Mouse (Mus musculus) forebrain, embryonic 11.5 days (tissue): Measurements from ENCODE around the gene Htra1. TPM values are rescaled to one million over a fixed set of nuclear protein-coding genes. Genes with fewer than 3 reads are reported as not detected.

Source experiments
- ATAC-seq: fragments of 200-750 bp; cut with Nextera tagmentation; replicated peaks from 2 replicates; pipeline ENCODE4 v1.8.0; 2017; ENCODE audit warnings: moderate TSS enrichment; ENCODE audit not compliant: low FRiP score
- DNase-seq: peaks from one replicate; pipeline ENCODE4 v3.0.0-alpha.2; 2017; ENCODE audit warnings: low spot score
- H3K27ac ChIP-seq: fragments of 300-500 bp; sonication (generic); 2 replicates; pipeline ENCODE4 v1.5.1; 2014; ENCODE audit warnings: low read depth, low read length
- H3K27me3 ChIP-seq: fragments of 300-500 bp; sonication (generic); 2 replicates; pipeline ENCODE4 v1.6.1; 2014; ENCODE audit warnings: mild to moderate bottlenecking, low read length, mixed read lengths; ENCODE audit not compliant: control insufficient read depth, insufficient read depth
- H3K36me3 ChIP-seq: fragments of 300-500 bp; sonication (generic); 2 replicates; pipeline ENCODE4 v1.6.1; 2014; ENCODE audit warnings: mild to moderate bottlenecking, low read length, moderate library complexity, mixed read lengths; ENCODE audit not compliant: control insufficient read depth, insufficient read depth
- H3K4me1 ChIP-seq: fragments of 300-500 bp; sonication (generic); replicated peaks from 2 replicates; pipeline ENCODE4 v1.6.1; 2014; ENCODE audit warnings: low read length, mixed read lengths; ENCODE audit not compliant: control insufficient read depth, insufficient read depth
- H3K4me2 ChIP-seq: fragments of 300-500 bp; sonication (generic); 2 replicates; pipeline ENCODE4 v1.6.1; 2014; ENCODE audit warnings: low read depth, mild to moderate bottlenecking, low read length, moderate library complexity, mixed read lengths; ENCODE audit not compliant: severe bottlenecking
- H3K4me3 ChIP-seq: fragments of 300-500 bp; sonication (generic); 2 replicates; pipeline ENCODE4 v1.5.1; 2014; ENCODE audit warnings: low read depth, low read length
- H3K9ac ChIP-seq: fragments of 300-500 bp; sonication (generic); 2 replicates; pipeline ENCODE4 v1.6.1; 2014; ENCODE audit warnings: low read length
- H3K9me3 ChIP-seq: fragments of 300-500 bp; sonication (generic); 2 replicates; pipeline ENCODE4 v1.6.1; 2016; ENCODE audit warnings: low read length, mixed read lengths; ENCODE audit not compliant: control insufficient read depth
- WGBS: fragments of 180-500 bp; shearing (Covaris S2); extraction: QIAGEN DNeasy Blood & Tissue Kit; methylation state at CpG from one replicate; pipeline ENCODE4 v1.1.7; 2014; 5-methylcytosine and 5-hydroxymethylcytosine counted together
- polyA plus RNA-seq: library from polyadenylated mRNA; unstranded; fragments of >200 nt; fragmentation: Nextera tagmentation; extraction: Ambion mirVana; gene quantifications from 2 replicates; pipeline ENCODE4 v1.2.1, GENCODE M21; 2014

Gene Htra1
- polyA plus RNA-seq, 1 experiment from 2014 or later: 4.2 TPM

DNA sequence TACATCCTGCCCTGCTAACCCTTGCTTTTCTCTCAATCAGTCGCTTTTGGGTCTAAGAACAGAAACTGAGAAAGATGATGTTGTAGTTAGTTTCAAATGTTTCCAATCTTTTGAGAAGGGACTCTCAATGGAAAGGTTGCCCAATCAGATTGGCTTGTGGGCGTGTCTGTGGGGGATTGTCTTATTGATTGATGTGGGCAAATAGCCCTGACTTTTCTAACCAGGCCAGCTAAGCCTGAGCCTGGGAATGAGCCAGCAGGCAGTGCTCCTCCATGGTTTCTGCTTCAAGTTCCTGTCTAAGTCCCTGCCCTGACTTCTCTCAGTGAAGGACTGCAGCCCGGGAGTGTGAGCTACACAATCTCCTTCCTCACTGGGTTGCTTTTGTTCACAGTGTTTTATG lies 53.5 kb downstream of the Htra1 start:
- Histone ChIP-seq H3K27me3 (no peaks in the 10 kb centered on the region), H3K9ac (no peak overlapping the region), H3K9me3 (no peaks in the 10 kb centered on the region), H3K4me3 (no peak overlapping the region), H3K4me1 (no peaks in the 10 kb centered on the region), H3K27ac (no peak overlapping the region), H3K36me3 (no peaks in the 10 kb centered on the region), H3K4me2 (no peak overlapping the region)
- ATAC-seq: no peak
- 54% methylated on average over 3 of the region's 3 CpGs for WGBS
- DNase-seq: no peak

- H3K4me3 ChIP-seq: no peak overlapping the region
- ATAC-seq: no peak
- peak; percentile 29 for DNase-seq
- 88% methylated on average over 13 of the region's 13 CpGs for WGBS
- no peaks in the 10 kb centered on the region for H3K36me3 ChIP-seq
- no peak overlapping the region for H3K27ac ChIP-seq
- H3K9me3 ChIP-seq: no peaks in the 10 kb centered on the region
- H3K4me2 ChIP-seq: no peak overlapping the region
- no peaks in the 10 kb centered on the region for H3K4me1 ChIP-seq
- H3K27me3 ChIP-seq: no peaks in the 10 kb centered on the region
- H3K9ac ChIP-seq: no peak overlapping the region
Measured at GRCm38 (mm10) chr7:130991174-130991789, 55.4 kb downstream of the Htra1 start.

GRCm38 (mm10) chr7:130993907-130994306 lies 58.0 kb downstream of the Htra1 start:
- Histone ChIP-seq H3K4me3 (no peak overlapping the region), H3K27me3 (no peaks in the 10 kb centered on the region), H3K9ac (no peak overlapping the region), H3K9me3 (no peaks in the 10 kb centered on the region), H3K4me2 (no peak overlapping the region), H3K27ac (no peak overlapping the region), H3K36me3 (no peaks in the 10 kb centered on the region), H3K4me1 (no peaks in the 10 kb centered on the region)
- DNase-seq: no peak
- ATAC-seq: no peak
- 50% methylated on average over 8 of the region's 8 CpGs for WGBS

DNA sequence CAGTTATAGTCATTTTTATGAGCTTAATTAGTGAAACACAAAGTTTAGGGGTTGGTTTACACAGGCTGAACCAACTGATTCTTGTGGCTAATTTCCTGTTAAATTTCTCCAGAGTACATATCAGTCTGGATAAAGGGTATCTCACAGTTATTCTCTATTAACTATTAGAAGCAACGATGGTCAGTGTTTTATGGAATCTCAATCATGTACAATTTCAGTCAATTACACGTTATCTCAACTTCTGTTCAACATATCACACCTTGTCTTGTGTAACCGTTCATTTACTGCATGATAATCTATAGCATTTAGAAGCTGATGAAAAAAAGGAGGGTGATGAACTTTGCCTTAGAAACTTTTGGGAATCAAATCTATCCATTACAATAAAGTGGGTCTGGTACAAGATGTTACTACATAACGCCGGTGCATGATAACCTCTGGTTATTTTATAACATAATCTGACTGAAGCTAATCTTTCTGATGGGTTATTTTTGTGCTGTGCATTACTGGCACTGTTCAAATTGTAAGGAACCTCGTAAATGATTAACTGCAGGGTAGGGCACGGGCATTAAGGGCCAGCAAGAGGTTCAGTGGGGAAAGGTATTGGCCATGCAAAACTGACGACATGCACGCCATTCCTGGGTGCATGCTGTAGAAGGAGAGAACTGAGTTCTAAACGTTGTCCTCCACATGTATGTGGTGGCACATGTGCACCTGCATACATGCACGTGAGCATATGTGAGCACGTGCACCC lies 66.2 kb downstream of the Htra1 start:
- no peak for ATAC-seq
- no peak for DNase-seq
- no peaks in the 10 kb centered on the region for H3K4me1 ChIP-seq
- H3K9me3 ChIP-seq: peaks cover 3% of the 10 kb centered on the region; the same call in 1 of the 2 replicates
- 88% methylated on average over 12 of the region's 12 CpGs for WGBS
- H3K27me3 ChIP-seq: no peaks in the 10 kb centered on the region
- H3K4me3 ChIP-seq: no peak overlapping the region
- no peaks in the 10 kb centered on the region for H3K36me3 ChIP-seq
- H3K27ac ChIP-seq: no peak overlapping the region
- no peak overlapping the region for H3K4me2 ChIP-seq
- H3K9ac ChIP-seq: no peak overlapping the region

DNA sequence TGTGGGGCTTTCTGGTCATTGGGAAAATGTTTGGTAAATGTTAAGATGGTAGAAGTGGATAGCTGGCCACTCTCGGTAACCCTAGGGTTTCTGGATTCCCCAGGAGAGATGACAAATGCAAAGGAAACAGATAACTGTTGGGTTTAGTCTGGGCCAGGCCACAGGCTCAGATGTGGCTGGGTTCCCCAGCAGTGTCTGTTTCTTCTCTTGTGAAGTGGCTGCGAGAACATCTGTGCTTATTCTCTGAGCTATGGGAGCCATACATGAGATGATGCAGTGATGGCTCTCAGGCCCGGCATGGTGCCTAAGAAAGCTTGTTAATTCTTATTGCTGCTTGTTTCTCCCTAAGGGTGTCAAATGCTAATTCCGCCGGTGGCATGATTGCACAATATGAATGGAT lies 68.2 kb downstream of the Htra1 start:
- WGBS: 88% methylated on average over 5 of the region's 5 CpGs
- Histone ChIP-seq H3K27ac (no peak overlapping the region), H3K4me1 (no peaks in the 10 kb centered on the region), H3K36me3 (no peaks in the 10 kb centered on the region), H3K4me2 (no peak overlapping the region), H3K9ac (no peak overlapping the region), H3K27me3 (no peaks in the 10 kb centered on the region), H3K4me3 (no peak overlapping the region), H3K9me3 (peaks cover 3% of the 10 kb centered on the region; the same call in 1 of the 2 replicates)
- ATAC-seq: no peak
- DNase-seq: no peak

DNA sequence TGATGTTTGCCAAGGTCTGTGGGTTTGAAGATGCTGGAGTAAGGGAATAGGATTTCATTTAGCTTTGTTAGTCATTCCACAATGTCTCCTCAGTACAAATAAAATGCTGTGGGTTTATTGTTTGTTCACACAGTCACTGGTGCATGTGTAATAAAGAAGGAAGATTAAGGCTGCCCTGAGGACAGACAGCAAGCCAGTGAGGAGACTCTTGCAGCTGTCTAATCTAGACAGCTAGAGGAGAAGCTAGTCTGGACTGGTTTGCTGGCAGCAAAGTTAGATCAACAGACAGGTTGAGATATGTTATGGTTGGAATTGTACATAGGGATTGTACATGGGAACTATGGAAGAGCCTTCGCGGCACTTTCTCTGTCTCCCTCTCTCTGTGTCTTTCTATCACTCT lies 71.3 kb downstream of the Htra1 start:
- no peak overlapping the region for H3K4me3 ChIP-seq
- no peak overlapping the region for H3K27ac ChIP-seq
- H3K4me1 ChIP-seq: no peaks in the 10 kb centered on the region
- no peaks in the 10 kb centered on the region for H3K27me3 ChIP-seq
- H3K9ac ChIP-seq: no peak overlapping the region
- H3K36me3 ChIP-seq: no peaks in the 10 kb centered on the region
- ATAC-seq (no peak), DNase-seq (no peak)
- 96% methylated on average over 2 of the region's 2 CpGs for WGBS
- peaks cover 3% of the 10 kb centered on the region; the same call in 1 of the 2 replicates for H3K9me3 ChIP-seq
- H3K4me2 ChIP-seq: no peak overlapping the region

DNA sequence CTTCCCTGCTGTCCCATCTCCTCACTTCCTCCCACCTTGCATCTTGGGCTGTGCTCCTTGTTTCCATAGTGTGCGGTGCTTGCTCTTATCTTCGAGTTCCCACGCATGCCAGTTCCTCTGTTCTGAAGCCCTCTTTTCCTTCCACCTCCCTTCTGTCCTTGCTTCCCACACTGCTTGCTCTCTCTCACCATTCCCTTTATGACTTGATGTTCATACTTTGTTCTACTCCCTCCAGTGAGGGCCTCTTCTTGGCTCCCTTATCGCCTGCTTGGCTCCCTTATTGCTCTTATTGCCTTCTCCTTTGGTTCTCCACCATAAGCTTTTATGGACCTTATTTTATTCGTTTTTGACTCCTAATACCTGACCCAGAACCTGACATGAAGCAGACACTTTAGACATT lies 73.3 kb downstream of the Htra1 start:
- H3K36me3 ChIP-seq: no peaks in the 10 kb centered on the region
- peaks cover 3% of the 10 kb centered on the region; the same call in 1 of the 2 replicates for H3K9me3 ChIP-seq
- no peak overlapping the region for H3K4me2 ChIP-seq
- no peak overlapping the region for H3K27ac ChIP-seq
- no peaks in the 10 kb centered on the region for H3K4me1 ChIP-seq
- no peak for DNase-seq
- no peaks in the 10 kb centered on the region for H3K27me3 ChIP-seq
- WGBS: 86% methylated on average over 5 of the region's 5 CpGs
- no peak for ATAC-seq
- H3K9ac ChIP-seq: no peak overlapping the region
- no peak overlapping the region for H3K4me3 ChIP-seq

DNA sequence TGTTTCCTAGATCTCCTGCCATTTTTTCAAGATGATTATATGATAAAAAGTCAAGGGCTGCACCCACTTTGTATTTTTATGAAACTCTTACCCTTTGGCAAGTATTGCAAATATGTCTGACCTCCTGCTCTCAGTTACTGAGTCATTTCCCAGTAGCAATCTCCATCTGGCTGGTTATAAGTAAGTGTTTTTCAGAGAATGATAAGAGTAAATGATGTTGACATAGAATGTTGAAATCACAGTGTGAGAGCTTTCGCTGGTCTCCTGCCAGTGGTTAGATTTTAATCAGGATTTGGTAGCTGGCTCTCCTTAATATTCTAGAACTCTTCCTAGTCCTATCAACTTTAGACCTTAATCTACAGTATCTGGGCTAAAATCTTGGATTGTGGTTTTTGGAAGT lies 76.0 kb downstream of the Htra1 start:
- 92% methylated on average over 1 of the region's 1 CpGs for WGBS
- no peak for ATAC-seq

GRCm38 (mm10) chr7:131019181-131019580 lies 83.3 kb downstream of the Htra1 start:
- H3K36me3 ChIP-seq: no peaks in the 10 kb centered on the region
- DNase-seq (no peak), ATAC-seq (no peak)
- H3K27ac ChIP-seq: no peak overlapping the region
- WGBS: 90% methylated on average over 2 of the region's 2 CpGs
- H3K9me3 ChIP-seq: no peaks in the 10 kb centered on the region
- H3K4me2 ChIP-seq: no peak overlapping the region
- no peaks in the 10 kb centered on the region for H3K27me3 ChIP-seq
- no peaks in the 10 kb centered on the region for H3K4me1 ChIP-seq
- H3K9ac ChIP-seq: no peak overlapping the region
- no peak overlapping the region for H3K4me3 ChIP-seq

More for the DNA sequence above, 76.0 kb downstream of the Htra1 start:
- Histone ChIP-seq H3K36me3 (no peaks in the 10 kb centered on the region), H3K4me2 (no peak overlapping the region), H3K9me3 (no peaks in the 10 kb centered on the region), H3K4me1 (no peaks in the 10 kb centered on the region), H3K4me3 (no peak overlapping the region), H3K27ac (no peak overlapping the region), H3K27me3 (no peaks in the 10 kb centered on the region), H3K9ac (no peak overlapping the region)
- no peak for DNase-seq
